Mouse (Mus musculus) midbrain, embryonic 16.5 days (tissue): ENCODE results near the gene Rps18. TPM values are rescaled to one million over a fixed set of nuclear protein-coding genes. Genes with fewer than 3 reads are reported as not detected.
A peak's percentile ranks its signal among the peaks of the same experiment; 100 is the strongest.

ENCODE experiments used
- ATAC-seq: fragments of 200-750 bp; cut with Nextera tagmentation; 2 replicates; pipeline ENCODE4 v1.8.0; 2017; ENCODE audit warnings: moderate TSS enrichment
- H3K27ac ChIP-seq: fragments of 300-500 bp; sonication (generic); 2 replicates; pipeline ENCODE4 v1.5.1; 2014; ENCODE audit warnings: mild to moderate bottlenecking, low read length, mixed read lengths
- H3K27me3 ChIP-seq: fragments of 300-500 bp; sonication (generic); 2 replicates; pipeline ENCODE4 v1.6.1; 2014; ENCODE audit warnings: low read depth, low read length, mixed read lengths; ENCODE audit not compliant: control insufficient read depth, insufficient read depth
- H3K36me3 ChIP-seq: fragments of 300-500 bp; sonication (generic); 2 replicates; pipeline ENCODE4 v1.6.1; 2014; ENCODE audit warnings: mild to moderate bottlenecking, low read length, moderate library complexity, mixed read lengths; ENCODE audit not compliant: control insufficient read depth, insufficient read depth
- H3K4me1 ChIP-seq: fragments of 300-500 bp; sonication (generic); 2 replicates; pipeline ENCODE4 v1.6.1; 2014; ENCODE audit warnings: mild to moderate bottlenecking, low read length, mixed read lengths; ENCODE audit not compliant: control insufficient read depth, insufficient read depth
- H3K4me2 ChIP-seq: fragments of 300-500 bp; sonication (generic); 2 replicates; pipeline ENCODE4 v1.6.1; 2014; ENCODE audit warnings: mild to moderate bottlenecking, low read length, mixed read lengths
- H3K4me3 ChIP-seq: fragments of 300-500 bp; sonication (generic); 2 replicates; pipeline ENCODE4 v1.5.1; 2014; ENCODE audit warnings: low read depth, mild to moderate bottlenecking, low read length, moderate library complexity, mixed read lengths
- H3K9ac ChIP-seq: fragments of 300-500 bp; sonication (generic); 2 replicates; pipeline ENCODE4 v1.6.1; 2014; ENCODE audit warnings: low read depth, low read length, mixed read lengths
- H3K9me3 ChIP-seq: fragments of 300-500 bp; sonication (generic); replicated peaks from 2 replicates; pipeline ENCODE4 v1.6.1; 2014; ENCODE audit warnings: mild to moderate bottlenecking, low read length, mixed read lengths; ENCODE audit not compliant: control insufficient read depth, poor library complexity, severe bottlenecking
- WGBS: fragments of 180-500 bp; shearing (Covaris S2); extraction: QIAGEN DNeasy Blood & Tissue Kit; methylation state at CpG from one replicate; pipeline ENCODE4 v1.1.7; 2014; 5-methylcytosine and 5-hydroxymethylcytosine counted together
- polyA plus RNA-seq: library from polyadenylated mRNA; unstranded; fragments of >200 nt; fragmentation: Nextera tagmentation; extraction: Ambion mirVana; gene quantifications from 2 replicates; pipeline ENCODE4 v1.2.1, GENCODE M21; 2015

Rps18 gene
- polyA plus RNA-seq, 1 experiment from 2014 or later: 620 TPM

DNA sequence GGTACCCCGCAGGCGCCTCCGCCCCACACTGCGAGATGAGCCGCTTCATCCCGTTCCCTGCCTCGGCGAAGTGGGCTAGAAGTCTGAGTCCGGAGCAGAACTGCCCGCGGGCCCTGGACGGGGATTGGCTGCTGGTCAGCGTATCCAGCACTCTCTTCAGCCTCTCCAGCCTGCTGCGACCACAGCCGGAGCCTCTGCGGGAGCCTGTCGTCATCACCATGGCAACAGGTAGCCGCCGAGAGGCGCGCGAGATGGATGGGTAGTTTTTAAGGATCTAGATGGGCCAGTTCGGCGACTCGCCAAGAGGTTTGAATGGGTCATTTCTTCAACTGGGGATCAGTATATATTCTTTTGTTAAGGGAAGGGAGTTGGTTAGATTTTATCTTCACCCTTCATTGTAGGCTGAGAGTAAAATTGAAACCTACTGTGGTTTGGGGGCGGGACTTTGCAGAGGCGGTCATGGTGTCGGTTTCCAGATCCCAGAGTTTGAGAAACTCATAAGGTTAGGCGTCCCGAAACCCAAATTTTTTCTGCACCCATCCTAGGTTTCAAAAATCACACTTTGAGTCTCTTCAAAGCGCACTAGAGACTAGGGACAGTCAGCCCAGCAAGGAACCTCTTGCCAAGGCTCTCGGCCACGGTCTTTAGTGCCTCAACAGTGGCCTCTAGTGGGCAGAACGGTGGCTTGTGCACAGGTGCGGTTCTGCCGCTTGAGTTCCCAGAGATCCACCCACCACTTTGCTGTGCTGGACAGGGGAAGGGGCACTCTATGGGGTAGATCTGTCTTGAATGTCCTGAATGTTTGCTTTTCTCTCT lies 35.3 kb downstream of the Rps18 start:
- WGBS: 1% methylated on average over 36 of the region's 36 CpGs
- peaks cover 2% of the 10 kb centered on the region; the same call in 1 of the 2 replicates for H3K27me3 ChIP-seq
- ATAC-seq: no peak; the same call in 1 of the 2 replicates
- 0 out of 2 replicates have a peak overlapping the region, but pooled peaks have one; percentile 23 for H3K27ac ChIP-seq
- no peaks in the 10 kb centered on the region for H3K36me3 ChIP-seq
- no peaks in the 10 kb centered on the region for H3K9me3 ChIP-seq
- peak overlapping the region; percentile 54 for H3K9ac ChIP-seq
- H3K4me3 ChIP-seq: peak overlapping the region; percentile 37
- H3K4me1 ChIP-seq: peaks cover 20% of the 10 kb centered on the region
- H3K4me2 ChIP-seq: peak overlapping the region; percentile 59

- Histone ChIP-seq H3K4me2 (peak overlapping the region; percentile 59), H3K9ac (peak overlapping the region; percentile 54), H3K9me3 (no peaks in the 10 kb centered on the region), H3K36me3 (no peaks in the 10 kb centered on the region), H3K4me1 (peaks cover 25% of the 10 kb centered on the region), H3K4me3 (peak overlapping the region; percentile 37), H3K27ac (peak overlapping the region; percentile 23; the same call in 1 of the 2 replicates), H3K27me3 (peaks cover 2% of the 10 kb centered on the region; the same call in 1 of the 2 replicates)
- WGBS: 2% methylated on average over 52 of the region's 52 CpGs
- no peak for ATAC-seq
These were observed 36.2 kb downstream of the Rps18 start for GRCm38 (mm10) chr17:33919351-33920281.

GRCm38 (mm10) chr17:33918293-33919203 lies 37.3 kb downstream of the Rps18 start:
- WGBS: 63% methylated on average over 37 of the region's 37 CpGs
- Histone ChIP-seq H3K27me3 (peaks cover 2% of the 10 kb centered on the region; the same call in 1 of the 2 replicates), H3K9me3 (no peaks in the 10 kb centered on the region), H3K4me1 (peaks cover 25% of the 10 kb centered on the region), H3K36me3 (peaks cover 6% of the 10 kb centered on the region), H3K4me2 (peak overlapping the region; percentile 59), H3K9ac (no peak overlapping the region), H3K4me3 (peak overlapping the region; percentile 37; the same call in 1 of the 2 replicates), H3K27ac (no peak overlapping the region)
- no peak for ATAC-seq

GRCm38 (mm10) chr17:33917656-33918292 lies 38.0 kb downstream of the Rps18 start:
- no peak for ATAC-seq
- no peaks in the 10 kb centered on the region for H3K9me3 ChIP-seq
- no peak overlapping the region for H3K9ac ChIP-seq
- H3K4me1 ChIP-seq: peaks cover 25% of the 10 kb centered on the region
- no peak overlapping the region for H3K27ac ChIP-seq
- WGBS: 83% methylated on average over 18 of the region's 18 CpGs
- H3K36me3 ChIP-seq: peaks cover 10% of the 10 kb centered on the region
- H3K4me2 ChIP-seq: no peak overlapping the region
- peaks cover 2% of the 10 kb centered on the region; the same call in 1 of the 2 replicates for H3K27me3 ChIP-seq
- H3K4me3 ChIP-seq: no peak overlapping the region

GRCm38 (mm10) chr17:33916847-33917655 lies 38.8 kb downstream of the Rps18 start:
- Histone ChIP-seq H3K9ac (peak overlapping the region; percentile 50), H3K4me2 (peak overlapping the region; percentile 65), H3K9me3 (no peaks in the 10 kb centered on the region), H3K4me3 (peak overlapping the region; percentile 52), H3K27ac (no peak overlapping the region), H3K27me3 (peaks cover 2% of the 10 kb centered on the region; the same call in 1 of the 2 replicates), H3K4me1 (peaks cover 25% of the 10 kb centered on the region), H3K36me3 (peaks cover 12% of the 10 kb centered on the region)
- ATAC-seq: no peak
- WGBS: 70% methylated on average over 31 of the region's 31 CpGs

DNA sequence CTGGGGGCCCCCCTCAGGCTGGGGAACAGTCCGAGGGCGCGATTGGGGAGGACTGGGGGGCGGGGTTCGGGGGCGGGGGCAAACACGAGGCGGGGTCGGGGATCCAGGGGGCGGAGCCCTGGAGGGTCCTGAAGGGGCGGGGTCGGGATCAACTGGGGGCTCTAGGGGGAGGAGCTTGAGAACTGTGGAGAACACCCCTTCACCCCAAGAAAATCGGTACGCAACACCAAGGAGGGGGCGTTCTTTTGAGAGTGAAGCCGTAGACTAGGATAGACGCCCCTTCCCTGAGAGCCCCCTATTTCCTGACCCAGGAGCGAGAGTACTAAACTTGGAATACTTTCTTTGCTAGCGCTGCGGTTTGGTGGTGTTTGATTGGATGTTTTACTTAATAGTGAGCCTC lies 39.5 kb downstream of the Rps18 start:
- peak; percentile 26 for ATAC-seq
- Histone ChIP-seq H3K27me3 (peaks cover 2% of the 10 kb centered on the region; the same call in 1 of the 2 replicates), H3K27ac (peak overlapping the region; percentile 83), H3K9me3 (no peaks in the 10 kb centered on the region), H3K36me3 (peaks cover 19% of the 10 kb centered on the region), H3K4me3 (peak overlapping the region; percentile 52), H3K4me2 (peak overlapping the region; percentile 65), H3K4me1 (peaks cover 25% of the 10 kb centered on the region), H3K9ac (peak overlapping the region; percentile 65)
- WGBS: 0% methylated on average over 9 of the region's 20 CpGs

- H3K4me2 ChIP-seq: peak within 1 kb of the TSS; percentile 65
- no peaks in the 10 kb centered on the region for H3K9me3 ChIP-seq
- H3K4me3 ChIP-seq: peak within 1 kb of the TSS; percentile 52
- H3K4me1 ChIP-seq: peaks cover 25% of the 10 kb centered on the region
- H3K36me3 ChIP-seq: peaks cover 22% of the 10 kb centered on the region
- peak within 1 kb of the TSS; percentile 65 for H3K9ac ChIP-seq
- peak; percentile 92 for ATAC-seq
- WGBS: under 1% methylated on average over 34 of the region's 34 CpGs
- peaks cover 2% of the 10 kb centered on the region; the same call in 1 of the 2 replicates for H3K27me3 ChIP-seq
- peak within 1 kb of the TSS; percentile 83 for H3K27ac ChIP-seq
These were observed 40.0 kb downstream of the Rps18 start, which contains the start of the genes Tapbp and Zbtb22 for GRCm38 (mm10) chr17:33915671-33916250. Gene Tapbp (plus strand): TSS chr17:33915899. Gene Zbtb22 (plus strand): TSS chr17:33915904.
